Mouse (Mus musculus) duodenum, adult 2 months (tissue): ENCODE data around the gene Cd55. TPM values are rescaled to one million over a fixed set of nuclear protein-coding genes. Genes with fewer than 3 reads are reported as not detected.

Experiments used
- polyA plus RNA-seq: library from polyadenylated mRNA; depleted of rRNA; stranded (reverse); fragments of >200 nt; gene quantifications from 2 replicates; pipeline ENCODE4 v1.2.3, GENCODE M21; 2012; ENCODE audit warnings: low replicate concordance; rRNA removed

The Cd55 gene
- polyA plus RNA-seq = 7.5 and 18.8 TPM in 2 replicates

GRCm38 (mm10) chr1:130462084-130462861 is at the start of gene Cd55:
TSS of gene Cd55 (minus strand) at chr1:130462744.

DNA sequence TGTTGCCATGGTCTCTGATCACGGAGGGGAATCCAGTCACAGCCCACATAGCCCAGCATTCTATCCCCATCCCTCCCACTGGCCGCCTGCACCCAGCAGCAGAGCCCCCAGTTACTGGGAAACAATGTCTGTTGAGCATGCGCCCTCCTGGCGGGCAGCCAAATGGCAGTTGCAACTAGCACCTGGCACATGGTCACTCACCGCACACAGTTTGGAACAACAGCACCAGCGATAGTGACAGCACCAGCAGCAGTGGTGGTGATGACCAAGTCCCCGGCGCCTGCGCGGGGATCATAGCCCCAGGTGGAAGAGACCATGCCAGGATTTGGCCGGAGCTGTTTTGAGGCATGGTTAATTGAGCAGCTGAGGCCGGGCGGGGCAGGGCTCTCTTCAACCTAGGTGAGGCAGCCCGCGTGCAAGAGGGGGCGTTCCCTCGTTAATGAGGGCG is 39.9 kb downstream of the Cd55 start, which contains the start of gene Cd55b:
TSS of gene Cd55b (minus strand) at position 346 of the 448 bp plus-strand sequence.

Other genes starting within 250 kb of the Cd55 start
- 0.14 and 0.41 TPM in 2 replicates for gene Cd55b, start 39.7 kb downstream of the Cd55 start, polyA plus RNA-seq
- gene Zp3r, start 166.9 kb upstream of the Cd55 start, polyA plus RNA-seq = not detected in 2 replicates
- gene C4bp, start 198.9 kb upstream of the Cd55 start, polyA plus RNA-seq = 0.13 and 0.14 TPM in 2 replicates